Mouse (Mus musculus): ENCODE results near the gene Smim24.

Gene Smim24

GRCm38 (mm10) chr10:81392781-81393185 is at the start of gene Smim24:
TSS of gene Smim24 (plus strand) at chr10:81393051.
- peak in 1 of 2 experiments; percentile 35 for DNase-seq

- DNase-seq: peak; percentile 42 to 59
Measured at GRCm38 (mm10) chr10:81344421-81345161, 48.3 kb upstream of the Smim24 start.

- DNase-seq: no peak
Measured at GRCm38 (mm10) chr10:81345162-81345534, 47.7 kb upstream of the Smim24 start.

GRCm38 (mm10) chr10:81346453-81347067 is 46.3 kb upstream of the Smim24 start:
- DNase-seq: peak; percentile 52 to 54

GRCm38 (mm10) chr10:81349146-81349545 is 43.7 kb upstream of the Smim24 start:
- DNase-seq: no peak

- DNase-seq: no peak
Measured at GRCm38 (mm10) chr10:81349961-81350350, 42.9 kb upstream of the Smim24 start.

- peak; percentile 99 to 100 for DNase-seq
Measured at GRCm38 (mm10) chr10:81350351-81351063, 42.3 kb upstream of the Smim24 start, which contains the start of gene Hmg20b. TSS of gene Hmg20b (minus strand) at chr10:81350480.

GRCm38 (mm10) chr10:81351678-81352291 is 41.1 kb upstream of the Smim24 start:
- DNase-seq: no peak

GRCm38 (mm10) chr10:81354738-81355477 is 37.9 kb upstream of the Smim24 start:
- no peak for DNase-seq

GRCm38 (mm10) chr10:81355533-81355932 is 37.3 kb upstream of the Smim24 start:
- no peak for DNase-seq

GRCm38 (mm10) chr10:81356352-81356990 is 36.4 kb upstream of the Smim24 start:
- no peak for DNase-seq

- DNase-seq: peak; percentile 98
Measured at GRCm38 (mm10) chr10:81356991-81357844, 35.6 kb upstream of the Smim24 start, which contains the start of gene Mfsd12. TSS of gene Mfsd12 (plus strand) at chr10:81357491.

GRCm38 (mm10) chr10:81358209-81358608 is 34.6 kb upstream of the Smim24 start:
- no peak for DNase-seq

GRCm38 (mm10) chr10:81358841-81359240 is 34.0 kb upstream of the Smim24 start:
- DNase-seq: no peak

GRCm38 (mm10) chr10:81360721-81361120 is 32.1 kb upstream of the Smim24 start:
- no peak for DNase-seq

GRCm38 (mm10) chr10:81362336-81362949 is 30.4 kb upstream of the Smim24 start:
- DNase-seq: no peak

- peak in 1 of 2 experiments; percentile 32 for DNase-seq
Measured at GRCm38 (mm10) chr10:81363436-81364346, 29.2 kb upstream of the Smim24 start.

- peak; percentile 57 for DNase-seq
Measured at GRCm38 (mm10) chr10:81364666-81365065, 28.2 kb upstream of the Smim24 start.

- DNase-seq: peak in 1 of 2 experiments; percentile 56
Measured at GRCm38 (mm10) chr10:81365073-81365472, 27.8 kb upstream of the Smim24 start.
